Mouse (Mus musculus) heart, postnatal 36 days (tissue): ENCODE data around the gene Gphb5. TPM values are rescaled to one million over a fixed set of nuclear protein-coding genes. Genes with fewer than 3 reads are reported as not detected.
A peak's percentile ranks its signal among the peaks of the same experiment; 100 is the strongest.

ENCODE experiments used
- DNase-seq, 2 experiments: peaks; one replicate each; pipeline ENCODE4 v3.0.0; 2021 to 2022
- intact Hi-C: fragments of 180-260 bp; cut with DNase I; formaldehyde crosslinking; loops from one replicate; pipeline ENCODE4 v1.15.1; 2025
- total RNA-seq, 2 experiments: library from RNA; stranded (reverse); gene quantifications; 2 replicates each; pipeline ENCODE4 v1.2.3; 2021

Gene Gphb5
- total RNA-seq, 2 experiments from 2014 or later, result not detected

GRCm38 (mm10) chr12:75394011-75394773 is 22.4 kb downstream of the Gphb5 start:
- DNase-seq, result no peak
- intact Hi-C loops, result loop anchor here (10.0 kb wide), 1 partner anchor 219 kb away; the partner anchor contains the start of gene Kcnh5

DNA sequence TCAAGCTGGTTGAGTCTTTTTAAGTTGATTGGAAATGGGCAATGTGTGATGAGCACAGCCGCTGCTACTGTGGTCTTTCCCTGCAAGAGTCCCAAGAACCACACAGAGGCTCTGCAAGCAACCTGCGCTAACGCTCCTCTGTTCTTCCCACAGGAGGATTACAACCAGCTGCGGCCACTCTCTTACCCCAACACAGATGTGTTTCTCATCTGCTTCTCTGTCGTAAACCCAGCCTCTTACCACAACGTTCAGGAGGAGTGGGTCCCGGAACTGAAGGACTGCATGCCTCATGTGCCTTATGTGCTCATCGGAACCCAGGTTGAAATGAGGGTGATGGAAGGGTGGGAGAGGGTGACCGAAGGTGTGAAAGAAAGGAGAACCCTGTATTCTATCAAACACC is 25.1 kb downstream of the Gphb5 start:
- DNase-seq, result no peak
- intact Hi-C loops, result loop anchor here (10.0 kb wide), 1 partner anchor 217 kb away; the partner anchor contains the start of gene Kcnh5

- intact Hi-C loops, result loop anchor here (5.0 to 10.0 kb wide), 4 partner anchors 82 to 1057 kb away; partner anchors contain the start of genes Kcnh5 and Rhoj
- peak; percentile 45 to 56 for DNase-seq
Observed at GRCm38 (mm10) chr12:75389308-75390135, 27.1 kb downstream of the Gphb5 start.

DNA sequence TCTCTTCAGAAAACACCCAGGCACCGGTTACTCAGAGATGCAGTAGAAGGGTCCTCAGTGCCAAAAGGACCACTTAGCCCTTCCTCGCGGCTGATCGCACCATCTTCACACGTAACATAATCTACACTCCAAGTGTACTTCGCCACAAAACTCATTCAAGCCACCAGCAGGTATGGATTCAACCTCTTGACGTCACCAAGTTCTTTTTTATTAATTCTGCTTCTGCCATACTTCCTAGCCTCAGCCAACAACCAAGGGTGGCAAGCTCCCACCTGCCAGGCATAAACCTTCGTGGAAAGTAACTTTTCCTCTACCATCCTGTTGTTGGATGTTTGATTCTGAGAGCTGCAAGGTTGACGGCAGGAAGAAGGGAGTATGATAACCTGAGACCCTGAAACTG is 28.1 kb downstream of the Gphb5 start:
- intact Hi-C loops, result loop anchor here (5.0 kb wide), 3 partner anchors 81 to 1056 kb away; partner anchors contain the start of gene Rhoj
- no peak for DNase-seq

- intact Hi-C loops, result loop anchor here (5.0 kb wide), 3 partner anchors 81 to 1056 kb away; partner anchors contain the start of gene Rhoj
- DNase-seq, result peak; percentile 16 to 37
Observed at GRCm38 (mm10) chr12:75387846-75388245, 28.7 kb downstream of the Gphb5 start.

GRCm38 (mm10) chr12:75387156-75387555 is 29.4 kb downstream of the Gphb5 start:
- intact Hi-C loops, result loop anchor here (5.0 kb wide), 3 partner anchors 80 to 1055 kb away; partner anchors contain the start of gene Rhoj
- DNase-seq, result peak in 1 of 2 experiments; percentile 36

GRCm38 (mm10) chr12:75386731-75387130 is 29.9 kb downstream of the Gphb5 start:
- DNase-seq, result no peak
- intact Hi-C loops, result loop anchor here (5.0 kb wide), 3 partner anchors 79 to 1054 kb away; partner anchors contain the start of gene Rhoj

DNA sequence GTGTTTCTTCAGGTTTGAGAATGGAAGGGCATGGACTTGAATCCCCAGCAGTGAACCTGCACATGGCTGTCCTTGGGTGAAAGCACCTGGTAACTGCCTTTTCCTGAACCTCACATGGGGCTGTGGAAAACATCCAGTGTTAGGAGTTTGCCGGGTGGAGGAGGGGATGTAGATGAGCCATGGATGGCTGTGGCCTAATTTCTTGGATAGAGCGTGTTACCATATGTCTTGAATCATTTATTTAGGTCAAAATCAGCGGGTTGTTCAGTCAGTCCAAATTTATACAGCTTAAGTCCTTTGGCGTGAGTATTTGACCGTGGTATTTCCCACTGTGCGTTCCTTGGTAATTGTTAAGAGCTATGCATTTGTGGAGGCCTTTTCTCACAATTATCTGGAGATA is 40.5 kb downstream of the Gphb5 start:
- intact Hi-C loops, result no loop called here

GRCm38 (mm10) chr12:75375060-75375459 is 41.5 kb downstream of the Gphb5 start:
- intact Hi-C loops, result no loop called here
- DNase-seq, result no peak

More for the DNA sequence above, 40.5 kb downstream of the Gphb5 start:
- no peak for DNase-seq

DNA sequence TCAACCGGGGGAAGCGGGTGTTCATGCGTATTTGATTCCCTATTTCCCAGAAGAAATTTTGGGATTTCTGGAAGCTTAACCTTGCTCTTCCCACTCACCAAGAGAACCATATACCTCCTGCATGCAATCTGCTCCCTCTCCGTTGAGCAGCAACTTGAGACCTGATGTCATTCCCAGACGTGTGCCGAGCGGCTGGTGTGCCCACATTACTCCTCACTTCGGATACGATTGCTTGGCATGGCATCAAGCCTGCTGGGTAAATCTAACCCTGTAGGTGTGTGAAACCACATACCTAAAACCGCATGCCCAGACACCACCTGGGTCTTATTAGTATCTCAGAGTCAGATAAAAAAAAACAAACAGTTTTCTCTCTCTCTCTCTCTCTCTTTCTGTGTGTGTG is 42.1 kb downstream of the Gphb5 start:
- intact Hi-C loops, result no loop called here
- no peak for DNase-seq

DNA sequence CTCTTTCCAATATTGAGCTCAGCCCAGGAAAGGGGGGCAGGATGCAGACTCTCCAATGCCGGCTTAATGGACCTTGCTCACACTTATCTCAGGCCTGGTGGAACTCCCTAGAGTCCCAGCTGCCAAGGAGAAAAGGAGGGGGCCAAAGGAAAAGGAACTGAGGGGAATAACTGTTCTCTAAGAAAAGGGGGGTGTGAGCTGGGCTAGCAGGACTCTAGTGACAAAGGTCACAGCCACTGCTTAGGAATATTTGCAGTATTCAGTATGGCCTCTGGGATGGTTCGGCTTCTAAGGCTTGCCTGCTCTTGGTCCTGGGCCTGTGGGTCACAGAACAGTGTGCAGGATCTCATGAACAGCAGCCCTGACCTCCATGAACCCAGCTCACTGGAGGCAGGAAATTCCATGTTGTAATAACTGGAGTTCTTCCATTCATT is 47.1 kb downstream of the Gphb5 start:
- DNase-seq, result peak in 1 of 2 experiments; percentile 61
- intact Hi-C loops, result loop anchor here (2.0 kb wide), 1 partner anchor 85 kb away; no protein-coding TSS in a partner anchor

DNA sequence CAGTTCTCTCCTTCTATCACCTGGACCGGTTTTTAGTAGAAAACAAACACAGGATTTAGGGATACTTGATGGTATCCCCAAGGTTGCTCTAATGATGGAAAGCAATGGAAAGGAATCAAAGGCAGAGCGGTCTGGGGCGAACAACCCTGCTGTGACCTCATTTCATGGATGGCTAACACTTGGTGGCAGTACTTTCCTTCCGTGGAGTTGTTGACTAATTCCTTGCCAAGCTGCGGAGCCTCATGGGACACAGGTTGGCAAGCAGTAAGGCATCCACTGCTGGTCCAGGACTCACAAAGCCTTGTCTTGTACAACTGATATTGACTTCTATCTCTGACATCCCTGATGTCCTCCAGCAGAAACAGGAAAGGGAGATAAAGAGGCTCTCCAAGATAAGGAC is 48.1 kb downstream of the Gphb5 start:
- intact Hi-C loops, result loop anchor here (2.0 kb wide), 1 partner anchor 84 kb away; no protein-coding TSS in a partner anchor
- peak; percentile 57 to 69 for DNase-seq

DNA sequence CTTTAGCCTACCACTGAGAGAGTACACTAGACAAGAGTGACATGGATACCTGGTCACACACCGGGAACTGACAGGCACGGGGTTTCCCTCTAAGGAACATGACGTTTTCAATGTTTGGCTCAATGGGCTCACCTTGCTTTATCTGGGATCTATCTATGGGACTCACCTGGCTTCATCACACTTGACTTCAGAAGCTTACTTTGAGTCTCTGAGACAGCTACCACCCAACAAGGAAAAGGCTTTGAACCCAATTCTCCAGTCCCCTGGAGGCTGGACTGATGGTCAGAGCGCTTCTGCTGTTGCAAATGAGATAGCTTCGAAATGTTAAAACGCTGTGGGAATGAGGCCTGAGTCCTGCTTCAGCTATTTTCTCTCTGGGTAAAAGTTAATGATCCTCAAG is 49.2 kb downstream of the Gphb5 start:
- no peak for DNase-seq
- intact Hi-C loops, result no loop called here

GRCm38 (mm10) chr12:75365621-75366124 is 50.9 kb downstream of the Gphb5 start:
- intact Hi-C loops, result no loop called here
- DNase-seq, result peak in 1 of 2 experiments; percentile 4

- intact Hi-C loops, result no loop called here
- no peak for DNase-seq
Observed at GRCm38 (mm10) chr12:75364416-75364815, 52.2 kb downstream of the Gphb5 start.

GRCm38 (mm10) chr12:75362456-75362855 is 54.1 kb downstream of the Gphb5 start:
- intact Hi-C loops, result no loop called here
- DNase-seq, result no peak

Other genes with a start within 250 kb of the Gphb5 start
- not detected for gene Kcnh5, start 239.4 kb downstream of the Gphb5 start, total RNA-seq
- gene Rhoj, start 108.5 kb downstream of the Gphb5 start, total RNA-seq, result 10 to 100 TPM; 28.3 to 37.8 TPM
- gene Ppp2r5e, start 179.5 kb upstream of the Gphb5 start, total RNA-seq, result 10 to 100 TPM; 32.4 to 32.8 TPM